Mouse (Mus musculus) mouse embryonic stem cell (cell line): Measurements from ENCODE around the gene Eif6.
"Not testable (repeated sequence)": the region's sequence is repeated elsewhere in the genome, so short reads cannot be mapped to it uniquely, and the experiment has no call there.

Experiments used
- in situ Hi-C, 2 experiments: fragments of 300-500 bp; cut with MboI; formaldehyde crosslinking; loops; 1 replicate in 1 of 2; 3 replicates in 1 of 2; pipeline ENCODE4 v1.14.3; 2019 to 2020; ENCODE audit warnings: low sequenced_read_pairs in 2 of 2, low pct_unique_long_range_greater_than_20kb in 1 of 2, mixed read lengths in 1 of 2; ENCODE audit not compliant: unreplicated experiment in 1 of 2

Gene Eif6

DNA sequence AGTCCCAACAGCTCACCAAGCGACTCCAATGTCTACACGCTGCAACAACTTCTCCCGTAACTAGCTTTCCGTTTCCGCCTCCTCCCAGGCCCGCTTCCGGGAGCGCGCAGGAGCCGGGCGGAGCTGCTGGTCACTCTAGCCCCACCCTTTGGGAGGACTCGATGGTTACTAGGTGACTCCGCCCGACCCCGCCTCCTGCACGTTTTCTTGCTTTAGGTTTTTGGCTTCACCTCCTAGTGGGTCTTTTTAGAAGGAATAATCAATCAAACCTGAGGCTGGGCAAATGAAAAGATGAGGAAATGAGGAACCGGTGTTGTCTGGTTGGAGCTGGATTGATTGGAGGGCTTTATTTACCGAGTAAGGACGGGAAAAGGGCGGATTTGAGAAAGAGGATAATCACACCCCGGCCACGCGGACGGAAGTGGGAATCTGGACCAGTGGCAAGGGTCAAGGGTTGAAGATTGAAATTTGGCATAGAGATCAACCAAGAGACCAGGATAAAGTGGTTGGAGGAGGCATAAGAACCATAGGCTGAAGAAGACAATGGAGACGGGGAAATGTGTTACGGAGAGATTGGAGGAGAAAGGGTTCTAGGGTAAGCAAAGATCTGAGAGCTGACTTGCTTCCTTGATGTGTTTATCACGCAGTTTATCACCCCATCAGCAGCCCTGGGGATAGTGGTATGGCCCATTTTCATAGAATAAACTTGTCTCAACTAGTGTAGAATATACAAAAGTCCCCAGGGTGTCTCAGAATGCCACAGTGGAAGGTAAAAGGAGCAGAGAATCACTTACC is at the start of gene Eif6:
TSS of gene Eif6 (minus strand) at position 296 of the 795 bp plus-strand sequence.
- in situ Hi-C loops: loop anchor here in 1 of 2 experiments (5.0 kb wide), 1 partner anchor 120 kb away; the partner anchor contains the start of gene Gdf5

- in situ Hi-C loops: no loop called here
Observed at GRCm38 (mm10) chr2:155873636-155874035, 46.9 kb upstream of the Eif6 start.

DNA sequence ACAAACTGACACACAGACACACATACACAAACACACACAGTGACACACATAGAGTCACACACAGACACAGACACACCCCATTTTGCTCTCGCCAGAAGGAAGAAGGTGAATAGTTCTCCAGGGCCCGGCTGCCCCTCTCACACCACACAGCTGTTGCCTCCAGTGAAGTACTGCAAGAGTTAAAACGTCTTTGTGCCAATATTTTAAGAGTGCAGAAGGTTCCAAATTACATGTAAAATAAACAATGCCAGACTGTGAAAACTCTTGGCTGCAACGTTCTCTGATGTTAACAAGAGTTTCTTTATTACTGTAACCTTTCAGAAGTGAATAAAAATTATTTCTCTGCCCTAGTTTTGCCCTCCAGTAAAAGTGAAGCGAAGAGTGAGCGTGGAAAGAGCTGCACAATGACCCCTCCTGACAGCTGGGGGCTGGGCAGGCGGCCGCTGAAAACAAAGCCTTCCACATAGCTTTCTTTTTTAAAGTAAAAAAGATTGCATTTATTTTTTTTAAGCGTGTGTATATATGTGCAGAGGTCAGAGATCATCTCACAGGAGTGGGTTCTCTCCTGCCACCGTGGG is 46.3 kb upstream of the Eif6 start:
- in situ Hi-C loops: no loop called here

GRCm38 (mm10) chr2:155872486-155872885 is 45.8 kb upstream of the Eif6 start:
- in situ Hi-C loops: no loop called here

GRCm38 (mm10) chr2:155869772-155870171 is 43.0 kb upstream of the Eif6 start:
- in situ Hi-C loops: no loop called here

GRCm38 (mm10) chr2:155868320-155868719 is 41.6 kb upstream of the Eif6 start:
- in situ Hi-C loops: no loop called here

GRCm38 (mm10) chr2:155863301-155863867 is 36.7 kb upstream of the Eif6 start:
- in situ Hi-C loops: no loop called here

- in situ Hi-C loops: no loop called here
Observed at GRCm38 (mm10) chr2:155862573-155863300, 36.0 kb upstream of the Eif6 start.

- in situ Hi-C loops: no loop called here
Observed at GRCm38 (mm10) chr2:155861581-155861980, 34.9 kb upstream of the Eif6 start.

- in situ Hi-C loops: no loop called here
Observed at GRCm38 (mm10) chr2:155860102-155860501, 33.4 kb upstream of the Eif6 start.

DNA sequence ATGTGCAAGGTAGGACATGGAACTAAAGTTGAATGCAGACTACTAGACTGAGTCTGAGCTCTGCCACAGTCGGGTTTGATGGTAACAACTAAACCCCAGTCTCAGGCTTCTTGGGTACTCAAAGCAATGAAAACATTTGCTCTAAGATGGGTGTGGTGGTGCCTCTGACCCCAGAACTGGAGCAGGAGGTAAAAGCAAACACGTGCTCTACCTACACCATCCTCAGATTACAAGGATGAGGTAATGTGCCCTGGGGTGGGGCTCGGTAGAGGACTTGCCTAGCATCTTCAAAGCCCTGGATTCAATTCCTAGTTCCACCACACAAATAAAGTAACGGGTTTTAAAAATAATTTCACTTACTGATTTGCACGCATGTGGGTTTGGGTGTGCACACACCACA is 25.8 kb upstream of the Eif6 start:
- in situ Hi-C loops: no loop called here

GRCm38 (mm10) chr2:155850120-155850519 is 23.4 kb upstream of the Eif6 start:
- in situ Hi-C loops: no loop called here

DNA sequence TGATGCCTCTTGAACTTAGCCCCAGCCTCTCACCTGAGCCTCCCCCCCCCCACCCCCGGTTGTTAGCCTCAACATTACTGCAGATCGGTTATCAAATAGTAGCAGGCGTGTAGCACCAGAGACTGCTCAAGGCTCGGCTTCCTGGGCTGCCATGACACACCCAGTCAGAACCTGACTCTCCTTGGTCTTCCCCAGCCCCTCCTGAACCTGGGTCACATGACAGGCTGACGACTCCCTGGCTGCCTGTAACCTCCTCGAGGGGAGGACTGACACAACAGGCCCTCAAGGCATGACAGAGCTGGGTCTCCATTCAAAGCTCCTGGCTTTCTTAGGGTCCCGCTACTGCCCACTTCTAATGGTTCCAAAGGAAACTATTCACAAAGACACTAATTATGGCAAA is 22.7 kb upstream of the Eif6 start:
- in situ Hi-C loops: loop anchor here in 1 of 2 experiments (5.0 kb wide), 1 partner anchor 98 kb away; the partner anchor contains the start of gene Gdf5

- in situ Hi-C loops: loop anchor here in 1 of 2 experiments (5.0 kb wide), 1 partner anchor 99 kb away; the partner anchor contains the start of gene Gdf5
Observed at GRCm38 (mm10) chr2:155848291-155848690, 21.6 kb upstream of the Eif6 start.

DNA sequence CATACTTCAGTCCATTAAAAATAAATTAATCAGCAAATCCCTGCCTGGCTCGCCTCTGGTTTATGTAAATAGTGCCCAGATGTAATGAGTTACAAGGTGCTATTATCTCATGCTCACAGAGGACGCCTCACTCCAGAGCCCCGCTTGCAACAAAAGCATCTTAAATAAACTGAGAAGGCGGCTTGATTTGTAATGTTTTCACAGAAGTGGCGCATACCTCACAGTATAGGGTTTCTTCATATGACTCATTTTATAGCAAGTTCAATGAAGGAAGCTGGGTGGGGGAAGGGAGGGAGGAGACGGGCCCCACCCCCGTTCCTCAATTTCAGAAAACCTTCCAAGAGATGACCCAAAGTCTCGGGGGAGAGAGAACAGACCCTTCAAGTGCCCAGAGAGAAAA is 20.2 kb upstream of the Eif6 start:
- in situ Hi-C loops: loop anchor here in 1 of 2 experiments (5.0 kb wide), 1 partner anchor 100 kb away; the partner anchor contains the start of gene Gdf5

- in situ Hi-C loops: no loop called here
Observed at GRCm38 (mm10) chr2:155838961-155839360, 12.2 kb upstream of the Eif6 start.

DNA sequence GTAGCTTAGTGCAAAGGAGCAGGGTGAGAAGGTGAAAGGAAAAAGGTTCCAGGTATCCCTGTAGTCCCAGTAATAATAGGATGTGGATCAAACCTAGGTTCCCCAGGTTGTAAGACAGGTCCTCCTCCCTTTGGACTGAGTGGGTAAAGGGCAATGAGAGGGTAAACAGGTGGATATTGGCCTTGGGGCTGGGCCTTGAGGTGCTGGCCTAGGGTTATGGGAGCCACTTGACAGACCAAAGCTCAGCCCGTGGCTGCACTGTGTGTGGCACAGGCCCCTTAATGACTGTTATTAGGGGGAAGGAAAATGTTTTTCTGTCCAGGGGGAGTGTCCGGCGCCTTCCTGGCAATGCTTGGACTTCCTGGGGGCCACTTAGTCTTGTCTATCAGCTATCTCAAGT is 11.2 kb upstream of the Eif6 start:
- in situ Hi-C loops: no loop called here

DNA sequence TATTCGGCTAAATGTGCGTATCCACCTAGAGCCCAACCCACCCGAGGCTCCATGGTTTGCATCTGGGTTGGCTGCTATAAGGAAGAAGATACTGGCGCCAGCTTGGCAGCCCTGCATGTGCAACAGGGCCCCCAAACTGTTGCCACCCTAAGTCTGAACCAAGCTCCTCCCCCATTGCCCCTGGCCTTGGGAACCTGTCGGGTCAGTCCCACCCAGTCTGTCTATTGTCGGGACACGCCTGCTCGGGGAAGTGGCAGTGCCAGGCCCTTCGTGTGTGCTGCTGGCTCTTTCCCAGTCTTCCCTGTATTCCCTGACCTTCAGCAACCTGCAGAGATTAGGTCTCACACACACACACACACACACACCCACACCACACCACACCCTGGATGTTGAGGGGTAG is 8.0 kb upstream of the Eif6 start, which contains the start of gene Fam83c:
TSS of gene Fam83c (minus strand) at position 123 of the 400 bp plus-strand sequence.
- in situ Hi-C loops: no loop called here

DNA sequence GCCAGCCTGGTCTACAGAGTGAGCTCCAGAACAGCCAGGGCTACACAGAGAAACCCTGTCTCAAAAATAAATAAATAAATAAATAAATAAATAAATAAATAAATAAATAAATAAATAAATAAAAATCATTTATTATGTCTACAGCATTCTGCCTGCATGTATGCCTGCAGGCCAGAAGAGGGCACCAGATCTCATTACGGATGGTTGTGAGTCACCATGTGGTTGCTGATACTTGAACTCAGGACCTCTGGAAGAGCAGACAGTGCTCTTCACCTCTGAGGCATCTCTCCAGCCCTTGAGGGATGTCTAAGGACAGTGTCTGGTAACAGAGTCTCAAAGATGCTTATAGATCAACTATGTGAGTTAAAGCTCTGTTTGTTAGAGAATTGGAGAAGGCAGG is 5.4 kb upstream of the Eif6 start:
- in situ Hi-C loops: not testable (repeated sequence)
